Mouse (Mus musculus) liver (tissue): ENCODE data around the gene Cct7.

Experiments used
- DNase-seq: peaks from one replicate; pipeline ENCODE4 v3.0.0-alpha.2; 2020; ENCODE audit warnings: mixed read lengths

Cct7 gene

DNA sequence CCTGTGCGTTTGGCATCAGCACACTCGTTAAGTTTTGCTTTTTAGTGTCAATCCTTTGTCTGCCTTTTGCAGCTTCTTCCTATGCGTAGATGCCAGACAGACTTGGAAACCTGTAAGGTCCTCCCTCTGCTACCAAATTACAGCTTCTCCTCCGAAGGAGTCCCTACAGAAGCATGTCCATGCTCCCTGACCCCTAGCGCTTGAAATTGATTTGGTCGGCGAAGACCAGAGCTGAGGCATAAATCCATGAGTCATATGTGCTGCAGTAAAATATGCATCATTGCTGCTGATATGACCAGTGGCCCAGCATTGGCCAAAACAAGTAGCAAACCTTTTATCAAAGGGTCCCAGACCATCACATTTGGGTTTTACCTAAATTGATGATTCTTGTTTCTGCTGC is 1.5 kb downstream of the Cct7 start:
- peak; percentile 55 for DNase-seq

DNA sequence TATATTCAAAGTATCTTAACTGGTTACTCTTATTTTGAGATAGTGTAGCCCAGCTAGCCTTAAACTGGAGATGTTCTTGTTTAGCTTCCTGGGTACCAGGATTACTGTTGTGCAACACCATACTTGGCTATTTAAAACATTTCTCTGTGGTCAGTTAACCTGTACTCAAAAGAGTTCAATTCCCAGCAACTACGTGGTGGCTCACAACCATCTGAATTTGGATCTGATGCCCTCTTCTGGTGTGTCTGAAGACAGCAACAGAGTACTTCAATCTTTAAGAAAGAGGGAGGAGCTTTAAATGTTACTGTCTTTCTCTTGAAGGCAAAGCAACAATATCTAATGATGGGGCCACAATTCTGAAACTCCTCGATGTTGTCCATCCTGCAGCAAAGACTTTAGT is 8.3 kb downstream of the Cct7 start:
- no peak for DNase-seq

DNA sequence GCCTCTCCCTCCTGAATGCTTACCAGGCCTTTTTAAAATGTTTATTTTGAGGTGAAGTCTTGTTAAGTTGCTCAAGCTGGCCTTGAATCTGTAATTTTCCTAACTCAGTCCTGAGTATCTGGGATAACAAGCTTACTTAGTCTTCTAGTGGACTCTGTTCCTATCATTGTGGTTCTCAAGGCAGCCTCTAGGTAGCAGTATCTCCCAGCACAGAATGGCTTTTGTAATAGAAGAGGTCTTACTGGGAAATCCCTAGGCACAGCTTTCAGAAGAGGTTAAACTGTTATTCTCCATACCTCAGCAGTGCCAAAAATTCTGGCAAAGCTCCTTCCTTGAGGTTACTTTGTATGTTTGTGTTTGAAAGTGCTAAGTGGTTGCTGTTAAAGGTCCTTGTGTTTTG is 14.1 kb downstream of the Cct7 start:
- no peak for DNase-seq

GRCm38 (mm10) chr6:85469660-85470430 is 18.5 kb downstream of the Cct7 start:
- DNase-seq: no peak

DNA sequence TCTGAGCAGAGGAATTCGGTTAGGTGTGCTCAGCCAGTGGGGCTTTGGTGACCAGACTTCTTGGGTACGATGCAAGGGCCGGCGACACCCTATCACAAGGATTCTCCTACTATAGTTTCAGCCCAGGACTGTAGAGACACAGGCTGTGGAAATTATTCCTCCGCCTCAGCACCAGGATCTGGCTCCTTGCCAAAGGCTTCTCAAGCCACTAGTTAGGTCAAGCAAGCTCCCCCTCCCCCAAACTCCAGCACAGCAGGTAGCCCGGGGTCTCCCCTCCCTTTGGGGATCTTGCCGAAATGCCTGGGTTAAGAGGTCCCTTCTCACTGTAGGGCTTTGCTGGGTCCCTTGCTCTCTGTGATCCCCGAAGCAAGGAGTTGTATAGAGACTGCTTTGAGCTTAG is 20.6 kb downstream of the Cct7 start:
- no peak for DNase-seq

GRCm38 (mm10) chr6:85472542-85472941 is 21.2 kb downstream of the Cct7 start:
- no peak for DNase-seq

- DNase-seq: no peak
Observed at GRCm38 (mm10) chr6:85475581-85475980, 24.3 kb downstream of the Cct7 start.

DNA sequence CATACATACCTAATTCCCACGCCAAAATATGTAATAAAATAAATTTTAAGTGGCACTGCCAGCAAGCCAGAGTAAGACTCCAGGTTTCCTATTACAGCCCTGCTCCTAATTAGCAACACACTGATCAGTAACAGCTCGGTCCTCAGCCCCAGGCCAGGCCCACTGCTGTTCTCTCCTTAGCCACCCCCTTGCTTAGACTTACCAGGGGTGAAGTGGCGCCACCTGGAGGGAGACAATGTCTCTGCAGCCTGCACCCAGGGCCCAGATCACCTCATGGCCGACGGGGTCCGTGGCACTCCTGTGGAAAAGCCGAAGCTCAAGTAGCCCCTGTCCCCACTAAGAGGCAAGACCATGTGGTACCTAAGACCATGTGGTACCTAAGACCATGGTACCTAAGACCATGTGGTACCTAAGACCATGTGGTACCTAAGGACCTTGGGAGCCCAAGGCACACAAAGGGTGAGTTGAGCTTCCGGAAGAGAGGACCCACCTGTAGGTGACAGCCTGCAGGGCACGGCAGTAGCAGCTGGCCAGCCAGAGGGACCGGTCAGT is 26.1 kb downstream of the Cct7 start:
- peak; percentile 40 for DNase-seq

DNA sequence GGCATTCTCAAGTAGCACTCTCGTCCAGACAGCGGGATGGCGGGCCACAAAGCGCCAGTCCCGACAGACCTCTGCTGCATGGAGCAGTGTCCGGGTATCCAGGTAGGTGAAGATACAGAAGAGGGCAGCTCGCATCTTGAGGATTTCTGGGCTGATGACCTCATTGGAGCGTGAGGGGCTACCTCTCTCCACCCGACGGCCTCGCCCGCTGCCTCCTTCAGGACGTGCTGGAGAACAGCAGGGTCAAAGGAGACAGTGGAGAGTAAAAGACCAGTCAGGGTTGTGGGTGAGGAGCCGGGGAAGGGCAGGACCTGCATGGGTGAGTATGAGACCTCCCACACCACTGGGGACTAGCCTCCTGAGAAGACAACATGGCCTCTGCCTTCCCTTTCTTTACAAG is 27.1 kb downstream of the Cct7 start:
- DNase-seq: no peak

- no peak for DNase-seq
Observed at GRCm38 (mm10) chr6:85479979-85480378, 28.7 kb downstream of the Cct7 start.

DNA sequence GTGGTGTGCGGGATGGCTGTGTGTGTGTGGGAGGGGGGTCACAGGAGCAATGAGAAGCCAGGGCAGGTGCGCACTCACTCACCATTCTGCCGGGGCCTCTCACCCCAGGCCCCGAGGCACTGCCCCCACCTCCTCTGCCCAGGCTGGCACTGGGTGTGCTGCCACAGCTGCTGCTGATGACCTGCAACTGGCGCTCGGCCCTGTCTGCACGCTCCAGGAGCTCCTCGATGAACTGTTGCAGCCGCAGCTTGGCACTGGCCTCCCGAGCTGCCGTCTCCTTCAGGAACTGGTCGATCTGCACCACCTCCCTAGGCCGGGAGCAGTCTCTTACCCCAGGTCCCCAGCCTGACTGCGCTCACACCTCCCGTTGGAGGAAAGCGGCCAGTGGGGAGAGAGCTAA is 29.4 kb downstream of the Cct7 start:
- no peak for DNase-seq

- DNase-seq: no peak
Observed at GRCm38 (mm10) chr6:85483843-85484721, 32.8 kb downstream of the Cct7 start.

DNA sequence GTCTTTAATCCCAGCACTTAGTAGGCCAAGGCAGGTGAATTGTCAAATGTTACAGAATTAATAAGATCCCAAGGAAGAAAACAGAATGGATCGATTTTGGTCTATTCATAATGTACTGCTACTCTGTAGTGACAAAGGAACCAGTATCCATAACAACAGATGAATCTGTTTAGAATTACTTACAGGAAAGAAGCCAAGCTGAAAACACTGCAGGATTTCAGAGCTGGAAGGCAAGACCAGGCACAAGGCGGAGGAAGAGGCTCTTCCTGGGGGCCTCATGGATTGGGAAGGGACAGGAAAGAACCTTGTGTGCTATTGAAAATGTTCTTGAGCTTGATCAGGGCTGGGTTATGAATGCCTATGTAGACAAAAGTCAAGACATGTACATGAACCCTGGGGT is 34.4 kb downstream of the Cct7 start:
- DNase-seq: no peak

- no peak for DNase-seq
Observed at GRCm38 (mm10) chr6:85488510-85488909, 37.2 kb downstream of the Cct7 start.

- no peak for DNase-seq
Observed at GRCm38 (mm10) chr6:85489717-85490116, 38.4 kb downstream of the Cct7 start.

DNA sequence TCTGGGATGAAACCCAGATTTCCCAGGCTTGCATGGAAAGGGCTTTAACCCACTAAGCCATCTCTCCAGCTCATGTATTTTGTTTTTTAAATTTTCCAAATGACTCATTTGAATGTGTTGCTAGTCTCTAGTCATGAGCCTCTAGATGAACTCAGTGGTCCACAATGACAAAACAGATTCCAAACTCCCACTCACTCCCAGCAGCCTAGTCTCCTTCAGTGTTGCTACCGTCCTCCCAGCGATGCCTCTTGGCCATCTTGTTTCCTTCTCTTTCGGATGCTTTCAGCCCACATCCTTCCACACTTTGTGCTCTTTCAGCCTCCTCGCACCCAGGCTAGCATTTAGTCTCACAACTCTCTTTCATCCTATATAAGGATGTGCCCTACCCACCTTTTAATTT is 38.9 kb downstream of the Cct7 start:
- DNase-seq: no peak

DNA sequence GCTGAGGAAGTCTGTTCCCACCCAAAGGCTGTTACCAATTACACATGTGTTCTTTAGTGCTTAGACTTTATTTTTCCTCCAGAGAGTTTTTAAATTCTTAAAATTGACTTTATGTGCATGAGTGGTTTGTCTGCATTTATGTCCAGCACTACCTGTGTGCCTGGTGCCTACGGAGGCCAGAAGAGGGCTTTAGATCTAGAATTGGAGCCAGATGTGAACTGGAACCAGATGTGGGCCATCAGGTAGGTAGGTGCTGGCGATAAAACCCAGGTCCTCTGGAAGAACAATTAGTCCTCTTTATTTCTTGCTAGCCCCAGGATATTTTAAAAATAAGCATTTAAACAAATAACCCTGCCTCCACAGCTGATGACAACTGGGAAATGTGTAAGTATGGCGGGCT is 40.3 kb downstream of the Cct7 start:
- DNase-seq: no peak

GRCm38 (mm10) chr6:85496976-85497375 is 45.7 kb downstream of the Cct7 start:
- no peak for DNase-seq

- no peak for DNase-seq
Observed at GRCm38 (mm10) chr6:85498147-85498546, 46.8 kb downstream of the Cct7 start.

GRCm38 (mm10) chr6:85500416-85500815 is 49.1 kb downstream of the Cct7 start:
- DNase-seq: no peak

GRCm38 (mm10) chr6:85501571-85502102 is 50.3 kb downstream of the Cct7 start:
- DNase-seq: no peak

DNA sequence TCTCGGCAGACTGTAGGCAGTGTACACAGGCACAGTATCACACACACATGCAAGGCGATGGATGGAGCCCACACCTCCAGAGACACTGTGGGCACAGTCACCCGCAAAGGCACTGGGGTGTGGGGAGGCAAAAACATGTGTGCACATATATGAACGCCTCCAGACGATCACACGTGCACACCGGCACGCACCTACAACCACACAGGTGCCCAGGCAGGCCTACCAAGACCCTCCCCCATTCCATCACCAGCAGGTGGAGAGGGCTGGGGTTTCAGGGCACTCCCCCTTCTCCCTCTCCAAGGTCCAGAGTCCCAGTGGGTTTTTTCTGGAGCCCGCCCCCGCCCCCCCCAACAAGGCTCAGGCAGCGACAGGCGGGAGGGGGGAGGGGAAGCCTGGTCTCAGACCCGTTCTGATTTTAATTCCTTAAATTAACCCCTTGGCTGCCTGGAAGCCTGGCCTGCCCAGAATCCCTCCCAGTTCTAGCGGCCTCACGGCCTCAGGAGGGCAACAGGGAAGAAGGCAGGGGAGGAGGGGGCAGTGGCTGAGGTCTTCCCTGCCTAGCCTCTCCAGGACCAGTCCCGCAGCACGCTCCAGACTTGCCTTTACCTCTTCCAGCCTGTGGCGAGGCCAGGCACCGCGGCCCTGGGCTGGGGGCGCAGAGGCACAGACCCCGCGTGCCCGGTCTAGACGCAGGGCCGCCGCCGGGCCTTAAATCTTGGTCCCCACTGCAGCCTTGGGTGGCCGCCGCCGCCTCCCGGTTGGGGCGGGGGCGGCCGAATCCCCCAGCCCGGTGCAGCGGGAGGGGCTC is 51.0 kb downstream of the Cct7 start:
- DNase-seq: no peak

- peak; percentile 29 for DNase-seq
Observed at GRCm38 (mm10) chr6:85502911-85503250, 51.6 kb downstream of the Cct7 start, which contains the start of gene Fbxo41. Fbxo41 (minus strand) TSS chr6:85502994.
